Mouse (Mus musculus) megakaryocyte-erythroid progenitor cell, adult 5-6 weeks (primary cell): ENCODE results near the gene Clca4b. TPM values are rescaled to one million over a fixed set of nuclear protein-coding genes. Genes with fewer than 3 reads are reported as not detected.

Source experiments
- total RNA-seq, 2 experiments: library from RNA; stranded (forward) in 1 of 2; stranded (reverse) in 1 of 2; fragments of 200-1000, 215-1000 nt in 1 of 2; fragments of >200 nt in 1 of 2; fragmentation: Nextera tagmentation in 1 of 2; gene quantifications; 2 replicates each; pipeline ENCODE4 v1.2.3; 2014 to 2017

The Clca4b gene
- total RNA-seq, 2 experiments from 2014 or later, result not detected

Other genes starting within 250 kb of the Clca4b start
- gene Sh3glb1, start 212.2 kb downstream of the Clca4b start, total RNA-seq (2014; fragmentation: Nextera tagmentation), result 113 and 131 TPM in 2 replicates
- gene Sh3glb1, start 212.2 kb downstream of the Clca4b start, total RNA-seq (2017), result 48.6 and 103 TPM in 2 replicates
- 9.2 and 24.1 TPM in 2 replicates for gene Clca3a1, start 171.6 kb downstream of the Clca4b start, total RNA-seq (2014; fragmentation: Nextera tagmentation)
- gene Clca3a1, start 171.6 kb downstream of the Clca4b start, total RNA-seq (2017), result 11.3 and 12.9 TPM in 2 replicates
- gene Clca3a2, start 113.0 kb downstream of the Clca4b start, total RNA-seq (2014; fragmentation: Nextera tagmentation), result not detected in 2 replicates
- gene Clca3a2, start 113.0 kb downstream of the Clca4b start, total RNA-seq (2017), result not detected in 2 replicates
- not detected in 2 replicates for gene Clca3b, start 83.2 kb downstream of the Clca4b start, total RNA-seq (2014; fragmentation: Nextera tagmentation)
- not detected in 2 replicates for gene Clca3b, start 83.2 kb downstream of the Clca4b start, total RNA-seq (2017)
- gene Clca4a, start 42.5 kb upstream of the Clca4b start, total RNA-seq (2014; fragmentation: Nextera tagmentation), result not detected in 2 replicates
- gene Clca4a, start 42.5 kb upstream of the Clca4b start, total RNA-seq (2017), result not detected in 2 replicates
- not detected in 2 replicates for gene Clca1, start 100.2 kb upstream of the Clca4b start, total RNA-seq (2014; fragmentation: Nextera tagmentation)
- gene Clca1, start 100.2 kb upstream of the Clca4b start, total RNA-seq (2017), result not detected in 2 replicates
- not detected in 2 replicates for gene Clca2, start 166.9 kb upstream of the Clca4b start, total RNA-seq (2014; fragmentation: Nextera tagmentation)
- not detected in 2 replicates for gene Clca2, start 166.9 kb upstream of the Clca4b start, total RNA-seq (2017)
- 26.5 and 44.8 TPM in 2 replicates for gene Odf2l, start 186.1 kb upstream of the Clca4b start, total RNA-seq (2014; fragmentation: Nextera tagmentation)
- 27.7 and 42.9 TPM in 2 replicates for gene Odf2l, start 186.1 kb upstream of the Clca4b start, total RNA-seq (2017)